Mouse (Mus musculus): ENCODE data around the gene Ppp1r27. TPM values are rescaled to one million over a fixed set of nuclear protein-coding genes. Genes with fewer than 3 reads are reported as not detected.

Ppp1r27 gene
- total RNA-seq, 1 experiment = not detected

- Histone ChIP-seq H3K27ac (ENCODE audit: insufficient read depth, low read depth, low read length, poor library complexity, severe bottlenecking) (no peak overlapping the region), H3K4me1 (ENCODE audit: control insufficient read depth in 2 of 2, insufficient read depth in 2 of 2, low read length in 2 of 2, poor library complexity in 1 of 2) (peaks cover 1 to 5% of the 10 kb centered on the region in 2 experiments; a peak in 2 of 4 replicates), H3K9ac (ENCODE audit: insufficient read depth, low read depth, low read length, poor library complexity, severe bottlenecking) (peak overlapping the region; percentile 87; the same call in 1 of the 2 replicates), H3K36me3 (ENCODE audit: control insufficient read depth, insufficient read depth, low read length, poor library complexity, severe bottlenecking) (peaks cover 39% of the 10 kb centered on the region), H3K4me3 (ENCODE audit: insufficient read depth in 1 of 2, low read depth in 1 of 2, low read length in 2 of 2, poor library complexity in 1 of 2, severe bottlenecking in 1 of 2) (peak overlapping the region in 1 of 2 experiments; percentile 85; a peak in 1 of 4 replicates), H3K9me3 (ENCODE audit: control insufficient read depth, insufficient read depth, low read depth, low read length) (no peaks in the 10 kb centered on the region)
- no peak for DNase-seq (ENCODE audit: low read depth, low spot score)
- in situ Hi-C loops (cut with MboI; ENCODE audit: low sequenced_read_pairs in 2 of 2, unreplicated experiment in 2 of 2) = no loop called here
- TF ChIP-seq ZNF384 (IDR thresholded peaks at IDR 0.05; ENCODE audit: low read depth, low read length) (no peak), MAFK (IDR thresholded peaks at IDR 0.05; ENCODE audit: insufficient read depth, low read depth, low read length) (no peak), HCFC1 (IDR thresholded peaks at IDR 0.05; ENCODE audit: borderline replicate concordance, insufficient read depth, low read length) (no peak), CHD2 (IDR thresholded peaks at IDR 0.05; ENCODE audit: low read depth, low read length) (no peak), ZC3H11A (IDR thresholded peaks at IDR 0.05; ENCODE audit: borderline replicate concordance, low read depth, low read length) (no peak)
Observed at GRCm38 (mm10) chr11:120571122-120571521, 20.2 kb upstream of the Ppp1r27 start.

DNA sequence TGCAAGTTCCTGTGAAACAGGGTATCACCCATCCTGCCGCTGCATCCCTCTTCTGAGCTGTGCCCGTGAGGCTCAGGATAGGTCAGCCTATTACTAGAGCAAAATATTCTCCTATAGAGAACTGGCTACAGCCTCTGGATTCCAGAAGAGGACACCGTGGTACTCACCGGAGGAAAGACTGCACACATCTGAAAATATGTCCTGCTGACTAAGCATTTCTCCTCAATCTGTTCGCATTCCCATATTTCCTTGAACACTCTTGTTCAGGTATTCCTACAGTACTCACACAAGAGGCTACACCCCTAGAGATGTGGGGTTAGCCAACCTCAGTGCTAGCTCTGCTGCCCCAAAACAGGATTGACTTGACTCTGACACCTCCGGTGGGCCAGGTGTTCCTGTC lies 17.4 kb upstream of the Ppp1r27 start:
- in situ Hi-C loops (cut with MboI; ENCODE audit: low sequenced_read_pairs in 2 of 2, unreplicated experiment in 2 of 2) = no loop called here
- Histone ChIP-seq H3K9ac (ENCODE audit: insufficient read depth, low read depth, low read length, poor library complexity, severe bottlenecking) (no peak overlapping the region), H3K36me3 (ENCODE audit: control insufficient read depth, insufficient read depth, low read length, poor library complexity, severe bottlenecking) (peaks cover 59% of the 10 kb centered on the region)

DNA sequence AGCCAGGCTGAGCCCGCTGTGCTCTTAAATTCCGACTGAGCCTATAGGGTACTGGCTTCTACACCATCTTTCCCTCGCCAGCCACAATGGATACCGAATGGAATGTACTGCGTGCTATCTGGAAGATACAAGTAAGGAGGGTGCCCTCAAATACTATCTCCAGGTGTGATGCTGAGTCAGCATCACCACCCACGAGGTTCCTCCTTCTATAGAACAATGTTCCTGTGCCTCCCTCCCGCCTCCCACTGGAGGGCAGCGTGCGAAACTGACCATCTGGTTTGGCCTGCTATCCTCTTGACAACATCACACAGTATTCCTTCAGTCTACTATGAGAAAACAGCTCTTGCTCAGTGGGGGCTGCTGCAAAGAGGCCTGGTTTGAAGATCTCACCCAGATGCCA lies 14.2 kb upstream of the Ppp1r27 start:
- Histone ChIP-seq H3K9ac (ENCODE audit: insufficient read depth, low read depth, low read length, poor library complexity, severe bottlenecking) (no peak overlapping the region), H3K27ac (ENCODE audit: insufficient read depth, low read depth, low read length, poor library complexity, severe bottlenecking) (no peak overlapping the region), H3K4me3 (ENCODE audit: insufficient read depth in 1 of 2, low read depth in 1 of 2, low read length in 2 of 2, poor library complexity in 1 of 2, severe bottlenecking in 1 of 2) (no peak overlapping the region), H3K4me1 (ENCODE audit: control insufficient read depth in 2 of 2, insufficient read depth in 2 of 2, low read length in 2 of 2, poor library complexity in 1 of 2) (no peaks in the 10 kb centered on the region), H3K9me3 (ENCODE audit: control insufficient read depth, insufficient read depth, low read depth, low read length) (no peaks in the 10 kb centered on the region), H3K36me3 (ENCODE audit: control insufficient read depth, insufficient read depth, low read length, poor library complexity, severe bottlenecking) (peaks cover 75% of the 10 kb centered on the region)
- no peak for DNase-seq (ENCODE audit: low read depth, low spot score)
- no peak for TF ChIP-seq ZNF384 (IDR thresholded peaks at IDR 0.05; ENCODE audit: low read depth, low read length)
- TF ChIP-seq MAFK (IDR thresholded peaks at IDR 0.05; ENCODE audit: insufficient read depth, low read depth, low read length) = peak; percentile 88
- in situ Hi-C loops (cut with MboI; ENCODE audit: low sequenced_read_pairs in 2 of 2, unreplicated experiment in 2 of 2) = no loop called here

More for the DNA sequence above, 17.4 kb upstream of the Ppp1r27 start:
- no peaks in the 10 kb centered on the region for H3K9me3 ChIP-seq (ENCODE audit: control insufficient read depth, insufficient read depth, low read depth, low read length)
- H3K27ac ChIP-seq (ENCODE audit: insufficient read depth, low read depth, low read length, poor library complexity, severe bottlenecking) = no peak overlapping the region
- H3K4me3 ChIP-seq (ENCODE audit: insufficient read depth in 1 of 2, low read depth in 1 of 2, low read length in 2 of 2, poor library complexity in 1 of 2, severe bottlenecking in 1 of 2) = no peak overlapping the region
- DNase-seq (ENCODE audit: low read depth, low spot score) = no peak
- no peak for TF ChIP-seq ZNF384 (IDR thresholded peaks at IDR 0.05; ENCODE audit: low read depth, low read length)
- TF ChIP-seq MAFK (IDR thresholded peaks at IDR 0.05; ENCODE audit: insufficient read depth, low read depth, low read length) = peak; percentile 82
- peaks cover 1 to 5% of the 10 kb centered on the region in 2 experiments; a peak in 2 of 4 replicates for H3K4me1 ChIP-seq (ENCODE audit: control insufficient read depth in 2 of 2, insufficient read depth in 2 of 2, low read length in 2 of 2, poor library complexity in 1 of 2)

DNA sequence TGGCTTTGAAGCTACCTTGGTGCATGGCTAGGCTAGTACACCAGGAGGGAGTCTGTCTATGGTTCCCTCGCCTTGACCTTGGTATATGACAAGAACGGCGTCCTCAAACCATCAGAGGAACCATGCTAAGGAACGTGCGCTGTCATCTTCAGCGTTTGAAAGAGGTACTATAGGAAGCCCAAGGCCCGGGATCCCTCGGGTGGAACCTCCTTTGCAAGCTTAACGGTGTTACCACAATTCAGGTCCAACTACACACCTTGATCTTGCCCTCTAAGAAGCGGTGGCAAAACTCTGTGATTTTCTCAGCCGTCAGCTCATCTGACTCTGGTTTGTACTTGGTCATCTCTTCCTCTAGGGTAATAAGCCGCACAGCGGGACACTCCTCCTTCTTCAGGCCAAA lies 12.0 kb upstream of the Ppp1r27 start:
- H3K4me3 ChIP-seq (ENCODE audit: insufficient read depth in 1 of 2, low read depth in 1 of 2, low read length in 2 of 2, poor library complexity in 1 of 2, severe bottlenecking in 1 of 2) = no peak overlapping the region
- no peak overlapping the region for H3K27ac ChIP-seq (ENCODE audit: insufficient read depth, low read depth, low read length, poor library complexity, severe bottlenecking)
- no peak for DNase-seq (ENCODE audit: low read depth, low spot score)
- H3K9me3 ChIP-seq (ENCODE audit: control insufficient read depth, insufficient read depth, low read depth, low read length) = no peaks in the 10 kb centered on the region
- no peak overlapping the region for H3K9ac ChIP-seq (ENCODE audit: insufficient read depth, low read depth, low read length, poor library complexity, severe bottlenecking)
- in situ Hi-C loops (cut with MboI; ENCODE audit: low sequenced_read_pairs in 2 of 2, unreplicated experiment in 2 of 2) = no loop called here
- H3K36me3 ChIP-seq (ENCODE audit: control insufficient read depth, insufficient read depth, low read length, poor library complexity, severe bottlenecking) = peaks cover 68% of the 10 kb centered on the region
- H3K4me1 ChIP-seq (ENCODE audit: control insufficient read depth in 2 of 2, insufficient read depth in 2 of 2, low read length in 2 of 2, poor library complexity in 1 of 2) = no peaks in the 10 kb centered on the region
- TF ChIP-seq ZNF384 (IDR thresholded peaks at IDR 0.05; ENCODE audit: low read depth, low read length) (no peak), ZC3H11A (IDR thresholded peaks at IDR 0.05; ENCODE audit: borderline replicate concordance, low read depth, low read length) (no peak), CHD2 (IDR thresholded peaks at IDR 0.05; ENCODE audit: low read depth, low read length) (no peak), HCFC1 (IDR thresholded peaks at IDR 0.05; ENCODE audit: borderline replicate concordance, insufficient read depth, low read length) (no peak), MAFK (IDR thresholded peaks at IDR 0.05; ENCODE audit: insufficient read depth, low read depth, low read length) (no peak)

DNA sequence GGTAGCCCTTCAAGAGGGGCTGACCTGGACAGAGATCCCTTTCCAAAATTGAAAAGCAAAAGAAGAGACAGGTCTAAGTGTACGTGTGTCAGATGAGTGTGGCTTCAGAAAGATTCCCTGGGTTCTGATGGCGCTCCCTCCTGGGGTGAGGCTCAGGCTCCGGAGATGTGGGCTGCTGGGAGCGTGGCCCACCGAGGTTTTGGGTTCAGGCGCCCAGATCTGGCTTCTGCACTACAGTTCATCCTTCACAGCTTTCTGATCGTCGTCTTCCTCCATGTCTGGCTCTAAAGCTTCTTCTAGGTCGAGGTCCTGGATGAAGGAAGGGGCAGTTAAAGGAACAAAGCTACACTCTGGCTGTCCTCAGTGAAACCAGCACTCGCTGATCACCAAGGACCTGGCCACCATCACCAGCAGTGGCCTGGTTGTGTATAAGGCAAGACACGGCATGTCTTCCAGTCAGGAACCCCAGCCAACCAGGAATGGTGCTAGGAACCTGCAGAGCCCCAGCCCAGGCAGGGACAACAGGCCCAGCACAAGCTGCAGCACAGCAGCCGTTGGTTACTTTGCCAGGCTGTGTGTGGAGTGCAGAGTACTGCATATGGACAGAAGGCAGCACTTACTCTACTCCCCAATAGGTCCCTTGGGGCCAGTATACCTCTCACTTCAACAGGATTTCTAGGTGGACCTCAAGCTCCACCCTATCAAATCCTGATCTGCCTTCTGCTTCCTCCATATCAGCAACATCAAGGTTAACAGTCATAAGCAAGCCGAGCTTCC lies 10.2 kb upstream of the Ppp1r27 start:
- Histone ChIP-seq H3K9me3 (ENCODE audit: control insufficient read depth, insufficient read depth, low read depth, low read length) (no peaks in the 10 kb centered on the region), H3K4me3 (ENCODE audit: insufficient read depth in 1 of 2, low read depth in 1 of 2, low read length in 2 of 2, poor library complexity in 1 of 2, severe bottlenecking in 1 of 2) (no peak overlapping the region), H3K36me3 (ENCODE audit: control insufficient read depth, insufficient read depth, low read length, poor library complexity, severe bottlenecking) (peaks cover 54% of the 10 kb centered on the region), H3K27ac (ENCODE audit: insufficient read depth, low read depth, low read length, poor library complexity, severe bottlenecking) (no peak overlapping the region), H3K9ac (ENCODE audit: insufficient read depth, low read depth, low read length, poor library complexity, severe bottlenecking) (no peak overlapping the region), H3K4me1 (ENCODE audit: control insufficient read depth in 2 of 2, insufficient read depth in 2 of 2, low read length in 2 of 2, poor library complexity in 1 of 2) (no peaks in the 10 kb centered on the region)
- DNase-seq (ENCODE audit: low read depth, low spot score) = no peak
- in situ Hi-C loops (cut with MboI; ENCODE audit: low sequenced_read_pairs in 2 of 2, unreplicated experiment in 2 of 2) = no loop called here
- TF ChIP-seq ZC3H11A (IDR thresholded peaks at IDR 0.05; ENCODE audit: borderline replicate concordance, low read depth, low read length) = no peak
- TF ChIP-seq MAFK (IDR thresholded peaks at IDR 0.05; ENCODE audit: insufficient read depth, low read depth, low read length) = no peak
- TF ChIP-seq HCFC1 (IDR thresholded peaks at IDR 0.05; ENCODE audit: borderline replicate concordance, insufficient read depth, low read length) = no peak
- no peak for TF ChIP-seq CHD2 (IDR thresholded peaks at IDR 0.05; ENCODE audit: low read depth, low read length)
- TF ChIP-seq ZNF384 (IDR thresholded peaks at IDR 0.05; ENCODE audit: low read depth, low read length) = no peak
